Mouse (Mus musculus): Measurements from ENCODE around the gene Pet117.

- no peak for TF ChIP-seq GATA1 (IDR thresholded peaks at IDR 0.05; ENCODE audit: borderline replicate concordance, low read length)
- no peak for TF ChIP-seq FLI1 (IDR thresholded peaks at IDR 0.05; ENCODE audit: low read length)
Observed at GRCm38 (mm10) chr2:144337701-144338100, 31.1 kb upstream of the Pet117 start.
